8 mouse cellular contexts compared by ENCODE assay signal in the genomic region with DNA sequence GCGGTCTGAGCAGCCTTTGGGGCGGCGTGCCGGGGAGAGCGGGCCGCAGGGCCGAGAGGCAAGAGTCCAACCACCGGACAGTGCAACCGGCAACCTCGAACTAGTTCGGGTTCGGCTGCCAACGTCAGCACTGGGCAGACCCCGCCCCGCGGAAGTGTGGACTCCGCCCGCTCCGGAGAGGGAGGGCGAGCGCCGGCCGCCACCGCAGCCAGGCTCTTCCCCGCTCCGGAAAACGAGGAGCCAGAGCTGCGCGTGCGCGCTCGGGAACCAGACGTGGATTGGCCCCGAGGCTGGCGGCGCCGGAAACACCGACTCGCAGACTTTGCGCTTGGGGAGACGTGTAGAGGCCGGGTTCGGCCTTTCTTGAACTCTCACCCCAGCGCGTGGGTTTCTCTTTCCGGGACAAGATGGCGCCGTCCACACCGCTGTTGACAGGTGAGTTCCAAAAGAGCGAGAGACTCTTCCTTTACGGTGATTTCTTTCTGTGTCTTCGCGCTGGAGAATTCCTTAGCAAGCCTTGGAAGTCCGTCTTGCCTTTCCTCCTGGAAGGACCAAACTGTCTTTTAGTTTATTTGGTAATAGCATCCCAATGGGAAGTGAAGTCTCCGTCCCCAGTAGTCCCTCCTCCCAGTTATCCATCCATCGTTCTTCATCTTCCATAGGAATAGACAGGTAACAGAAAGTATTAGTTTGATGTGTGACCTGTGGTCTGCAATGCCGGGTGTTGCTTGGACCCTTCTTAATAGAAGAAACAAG. TPM values are rescaled to one million over a fixed set of nuclear protein-coding genes. Genes with fewer than 3 reads are reported as not detected.
A peak's percentile ranks its signal among the peaks of the same experiment; 100 is the strongest.
DNase-seq lines count a peak whose midpoint lies in the region; ATAC-seq lines count a peak whose summit lies in the region.

A gene (plus strand): TSS at position 170 of the 756 bp plus-strand sequence.
A gene (minus strand): TSS at position 241 of the 756 bp plus-strand sequence.

- ATAC-seq in hindbrain, embryonic 11.5 days (ENCODE audit: low FRiP score) = peak; percentile 99

- no peaks in the 10 kb centered on the region for H3K36me3 ChIP-seq in hindbrain, embryonic 11.5 days (ENCODE audit: control insufficient read depth, insufficient read depth, low read length)

- no peaks in the 10 kb centered on the region for H3K9me3 ChIP-seq in hindbrain, embryonic 11.5 days (ENCODE audit: control insufficient read depth, low read length)

- peak within 1 kb of the TSS; percentile 86 for H3K27ac ChIP-seq in hindbrain, embryonic 11.5 days (ENCODE audit: low read depth, low read length)

- H3K27me3 ChIP-seq in hindbrain, embryonic 11.5 days (ENCODE audit: control insufficient read depth, insufficient read depth, low read length) = no peaks in the 10 kb centered on the region

- peak within 1 kb of the TSS; percentile 93 for H3K9ac ChIP-seq in hindbrain, embryonic 11.5 days (ENCODE audit: low read depth, low read length)

- peak within 1 kb of the TSS; percentile 93 for H3K4me3 ChIP-seq in hindbrain, embryonic 11.5 days (ENCODE audit: low read depth, low read length)

- peak; percentile 99 for DNase-seq in Muller cell, postnatal 12 days (ENCODE audit: inconsistent ontology term)
- peak; percentile 99 for DNase-seq in cerebellum, adult 9-11 months
- DNase-seq in frontal cortex, adult 2 months (ENCODE audit: extremely low spot score in 1 of 2, low spot score in 1 of 2) = peak; percentile 98 to 100
- peak; percentile 98 for DNase-seq in hindbrain, embryonic 11.5 days (ENCODE audit: low spot score)
- peak; percentile 98 to 99 for DNase-seq in layer of hippocampus, postnatal 10 days (ENCODE audit: low spot score in 2 of 2)
- DNase-seq in lung, postnatal 10 days = peak; percentile 99
- peak; percentile 98 for DNase-seq in ovary, postnatal 36 days (ENCODE audit: low spot score)
- DNase-seq in thymus, postnatal 25 days = peak; percentile 98

- under 1% methylated on average over 56 of the region's 57 CpGs for WGBS in hindbrain, embryonic 11.5 days

- no peaks in the 10 kb centered on the region for H3K4me1 ChIP-seq in hindbrain, embryonic 11.5 days (replicated peaks; ENCODE audit: control insufficient read depth, insufficient read depth, low read length)

- H3K4me2 ChIP-seq in hindbrain, embryonic 11.5 days (replicated peaks; ENCODE audit: low read depth, low read length) = peak within 1 kb of the TSS; percentile 71

RNA-seq across cellular contexts. Expression of the first gene that starts in this region (rescaled TPM):
- 37.0 and 39.0 TPM in 2 replicates for polyA plus RNA-seq in frontal cortex, adult 2 months (2012; rRNA removed)
- 65.1 and 68.5 TPM in 2 replicates for polyA plus RNA-seq in hindbrain, embryonic 11.5 days (2014; fragmentation: Nextera tagmentation; extraction: Ambion mirVana)
- total RNA-seq in layer of hippocampus, postnatal 10 days (2021) = 10 to 100 TPM; 40.1 to 43.9 TPM

RNA-seq across cellular contexts. Expression of the second gene that starts in this region (rescaled TPM):
- polyA plus RNA-seq in frontal cortex, adult 2 months (2012; rRNA removed) = 23.6 and 23.7 TPM in 2 replicates
- polyA plus RNA-seq in hindbrain, embryonic 11.5 days (2014; fragmentation: Nextera tagmentation; extraction: Ambion mirVana) = 149 and 153 TPM in 2 replicates
- 10 to 100 TPM; 31.4 to 33.0 TPM for total RNA-seq in layer of hippocampus, postnatal 10 days (2021)

Comparison
In these comparisons a context has a peak if more than half of its experiments do, and no peak if none do; other contexts are left out.
1. Peak in every context shown above with its lines: DNase-seq, ATAC-seq, H3K4me3 ChIP-seq and H3K27ac ChIP-seq.